Mouse (Mus musculus) kidney, postnatal 4 days (tissue): ENCODE measurements around the gene Aff3.

Experiments used
- DNase-seq, 2 experiments: peaks; one replicate each; pipeline ENCODE4 v3.0.0; 2021; ENCODE audit warnings: mixed read lengths in 2 of 2

The Aff3 gene

DNA sequence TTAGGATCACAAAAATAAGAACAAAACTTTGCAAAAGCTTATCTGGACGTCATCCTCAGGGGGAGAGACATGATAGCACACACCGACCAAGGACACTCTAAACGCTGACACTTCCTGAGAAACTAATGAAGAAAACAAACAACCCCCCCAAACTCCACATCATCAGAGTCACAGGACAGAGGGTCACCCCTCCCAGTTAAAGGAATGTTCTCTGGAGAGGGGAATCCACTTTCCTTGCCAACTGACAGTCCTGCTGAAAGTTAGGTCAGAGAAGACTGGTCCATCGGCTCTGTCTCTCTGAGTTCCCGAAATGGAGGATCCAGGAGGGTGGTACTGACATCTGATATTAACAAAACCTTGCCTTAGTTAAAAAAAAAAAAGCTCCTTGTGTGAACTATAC lies 403.7 kb downstream of the Aff3 start:
- DNase-seq: no peak

DNA sequence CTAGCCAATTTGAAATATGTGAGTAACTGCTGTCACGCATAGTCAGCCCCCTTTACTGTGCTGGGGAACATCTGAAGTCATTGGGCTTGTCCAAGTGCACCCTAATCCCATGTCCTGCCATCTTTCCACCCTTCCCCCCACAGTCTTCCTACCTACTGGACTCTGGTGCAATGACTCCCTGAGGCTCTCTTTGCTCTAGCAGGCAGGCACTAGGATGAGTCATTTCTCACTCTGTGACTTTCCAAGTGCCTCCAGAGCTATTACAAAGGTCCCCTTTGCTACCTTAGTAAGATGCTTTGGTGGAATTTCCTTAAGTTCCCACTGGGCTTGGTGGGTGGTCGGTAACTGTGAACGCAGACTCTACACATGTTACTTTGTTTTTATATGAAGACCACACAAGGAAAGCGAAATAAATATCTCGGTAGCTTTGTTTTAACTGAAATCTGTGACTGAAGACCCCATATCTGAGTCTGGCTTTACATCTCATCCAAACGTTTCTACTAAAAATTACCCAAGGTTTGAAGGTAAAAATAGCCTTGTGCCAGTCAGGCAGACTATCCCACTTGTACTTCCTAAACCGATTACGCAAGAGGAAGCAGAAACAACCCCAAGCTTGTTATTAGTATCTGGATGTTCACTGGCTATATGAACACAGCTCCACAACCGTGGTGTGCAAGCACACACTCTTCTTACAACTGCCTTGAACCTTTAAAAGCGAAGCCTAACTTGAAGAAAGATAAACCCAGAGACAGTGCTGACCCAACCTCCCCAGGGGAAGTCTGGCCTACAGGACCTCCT lies 405.0 kb downstream of the Aff3 start:
- DNase-seq: no peak

DNA sequence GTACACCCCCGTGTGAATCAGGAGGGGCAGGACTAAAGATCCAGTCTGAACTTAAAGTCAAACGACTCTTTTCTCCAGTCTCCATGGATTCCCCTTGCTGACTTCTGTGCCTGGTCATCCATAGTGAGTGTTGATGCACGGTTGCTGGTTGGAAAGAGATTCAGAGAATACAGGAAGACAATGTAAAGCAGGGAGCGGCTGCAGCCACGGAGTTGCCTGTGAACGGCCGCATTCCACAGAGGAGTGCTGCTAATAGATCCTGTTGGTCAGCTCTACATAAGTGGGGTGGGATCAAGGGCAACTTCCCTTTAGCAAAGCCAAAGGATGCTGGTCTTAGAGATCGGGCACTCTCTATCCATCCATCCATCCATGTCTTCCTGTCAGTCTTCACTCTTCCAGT lies 410.3 kb downstream of the Aff3 start:
- DNase-seq: no peak

DNA sequence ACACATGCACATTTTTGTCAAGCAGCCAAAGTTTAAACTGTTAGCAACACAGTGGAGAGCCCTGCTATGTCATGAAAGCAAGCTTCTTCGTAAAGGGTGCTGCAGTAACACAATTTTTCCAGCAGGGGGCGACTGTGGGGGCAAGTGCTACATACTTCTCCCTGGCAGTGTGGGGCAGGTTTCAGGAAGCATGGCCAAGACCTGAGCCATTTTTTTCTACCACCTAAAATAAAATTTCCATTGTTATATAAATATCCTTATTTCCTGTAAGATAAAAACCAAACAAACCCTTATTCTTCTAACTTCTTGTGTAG lies 412.0 kb downstream of the Aff3 start:
- DNase-seq: peak; percentile 56 to 65

DNA sequence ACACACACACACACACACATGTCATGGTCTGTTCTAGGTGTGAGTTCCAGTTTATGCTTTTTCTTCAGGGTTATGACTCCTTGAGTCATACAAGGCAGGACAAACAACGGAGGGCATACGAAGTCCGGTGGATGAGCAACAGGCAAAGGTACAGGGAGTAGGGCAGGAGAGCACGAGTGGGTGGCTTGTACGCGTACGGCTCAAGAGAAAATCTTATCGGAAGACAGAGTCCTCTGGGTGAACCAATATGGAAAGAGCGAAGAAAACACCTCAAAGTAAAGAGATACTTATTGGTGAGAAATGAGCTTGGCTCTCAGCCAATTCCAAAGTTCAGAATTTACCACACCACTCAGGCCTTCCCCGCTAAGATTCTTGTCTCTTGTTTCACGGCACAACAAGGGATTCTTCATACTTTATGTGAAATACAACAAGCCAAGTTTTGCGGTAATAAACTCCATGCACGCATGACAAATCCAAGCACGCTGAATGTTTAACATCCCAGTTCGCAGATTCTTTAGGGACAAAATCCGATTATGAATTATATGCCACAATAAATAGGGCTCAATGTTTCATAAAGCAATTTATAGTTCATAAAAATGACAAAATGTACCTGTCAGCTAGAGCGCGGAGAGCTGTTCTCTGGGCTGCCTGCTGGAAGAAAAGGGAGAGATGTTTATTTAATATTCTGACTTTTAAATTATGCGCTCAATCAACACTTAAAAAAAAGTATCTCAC lies 412.6 kb downstream of the Aff3 start:
- peak in 1 of 2 experiments; percentile 23 for DNase-seq

DNA sequence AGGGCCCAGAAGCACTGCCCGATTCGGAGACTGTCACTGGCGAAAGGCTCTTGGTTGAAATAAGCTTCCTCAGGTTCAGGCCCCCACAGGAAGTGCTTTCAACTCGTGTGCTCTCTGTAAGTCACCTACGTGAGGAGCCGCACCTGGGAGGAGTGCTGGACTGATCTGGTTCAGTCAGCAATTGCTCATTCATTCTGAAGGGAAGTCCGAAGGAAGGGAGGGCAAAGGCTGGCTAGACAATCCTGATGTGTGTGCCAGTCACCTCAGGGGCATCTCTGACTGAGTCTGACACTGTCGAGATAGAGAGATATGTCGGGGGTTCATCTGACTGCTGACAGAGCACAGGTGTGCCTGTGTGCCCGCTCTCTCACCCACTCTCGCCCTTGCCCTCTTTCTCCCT lies 413.3 kb downstream of the Aff3 start:
- no peak for DNase-seq

DNA sequence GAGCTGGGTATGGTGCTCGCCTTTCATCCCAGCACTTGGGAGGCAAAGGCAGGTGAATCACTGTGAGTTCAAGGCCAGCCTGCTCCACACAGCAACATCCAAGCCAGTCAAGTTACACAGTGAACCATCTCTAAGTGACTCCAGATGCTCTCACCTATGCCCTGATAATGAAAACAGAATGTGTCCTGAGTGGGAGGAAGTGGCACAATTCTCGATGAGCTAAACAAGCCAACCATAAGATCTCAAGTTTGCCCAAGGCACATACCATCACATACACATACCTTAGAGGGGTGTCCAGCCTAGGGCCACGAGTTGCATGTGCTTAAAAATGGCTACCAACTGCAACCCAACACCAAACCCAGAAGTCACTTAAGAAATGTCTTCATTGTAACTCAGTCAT lies 414.5 kb downstream of the Aff3 start:
- DNase-seq: no peak

DNA sequence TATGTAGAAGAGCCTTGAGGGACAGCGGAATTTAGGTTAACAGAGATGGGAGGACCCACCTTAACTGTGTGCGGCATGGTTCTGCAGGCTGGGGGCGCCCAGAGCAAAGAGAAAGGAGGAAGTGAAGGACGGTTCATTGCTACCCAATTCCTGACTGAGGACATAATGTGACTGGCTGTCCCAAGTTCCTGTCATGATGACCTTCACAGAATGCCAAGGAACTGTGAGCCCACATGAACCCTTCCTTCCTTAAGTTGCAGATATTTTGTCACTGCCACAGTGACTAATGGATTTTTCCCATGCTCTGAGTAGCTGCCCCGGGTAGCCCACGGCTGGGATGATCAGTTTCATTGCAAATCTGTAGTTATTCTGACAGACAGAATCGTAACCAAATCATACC lies 415.2 kb downstream of the Aff3 start:
- DNase-seq: no peak

DNA sequence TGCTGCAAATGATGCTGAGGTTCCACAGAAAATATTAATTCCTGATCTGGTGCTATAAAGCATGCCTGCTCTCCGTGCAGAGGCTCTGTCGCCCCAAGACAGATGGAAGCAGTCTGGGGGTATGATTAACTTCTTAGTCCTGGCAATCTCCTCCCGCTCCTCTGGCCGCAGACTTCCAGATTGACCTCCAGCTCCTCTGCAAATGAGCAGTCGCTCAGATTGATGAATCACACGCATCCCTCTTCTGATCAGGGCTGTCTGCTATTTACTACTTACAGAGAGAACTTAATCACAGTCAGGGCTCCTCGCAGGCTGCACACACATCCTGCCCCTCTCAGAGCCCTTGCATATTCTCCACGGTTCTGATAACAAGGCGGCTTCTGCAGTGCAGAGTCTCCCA lies 416.7 kb downstream of the Aff3 start:
- peak; percentile 56 to 65 for DNase-seq

DNA sequence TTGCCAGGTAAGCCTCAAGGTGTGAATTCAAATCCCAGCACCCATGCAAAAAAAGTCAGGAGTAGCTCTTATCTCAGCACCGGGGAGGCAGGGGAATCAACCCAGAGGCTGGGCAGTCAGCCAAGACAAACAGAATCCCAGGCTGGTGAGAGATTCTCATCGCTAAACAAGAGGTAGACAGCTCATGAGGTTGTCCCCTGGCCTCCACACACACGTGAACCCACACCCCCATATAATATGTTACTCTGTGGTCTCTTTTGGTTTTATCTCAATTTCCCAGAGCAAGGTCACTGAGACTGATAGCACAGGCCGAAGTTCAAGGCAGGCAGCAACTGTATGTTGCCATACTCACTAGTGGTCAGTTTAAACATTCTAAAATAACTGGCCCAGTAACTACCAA lies 422.2 kb downstream of the Aff3 start:
- peak; percentile 50 to 61 for DNase-seq

DNA sequence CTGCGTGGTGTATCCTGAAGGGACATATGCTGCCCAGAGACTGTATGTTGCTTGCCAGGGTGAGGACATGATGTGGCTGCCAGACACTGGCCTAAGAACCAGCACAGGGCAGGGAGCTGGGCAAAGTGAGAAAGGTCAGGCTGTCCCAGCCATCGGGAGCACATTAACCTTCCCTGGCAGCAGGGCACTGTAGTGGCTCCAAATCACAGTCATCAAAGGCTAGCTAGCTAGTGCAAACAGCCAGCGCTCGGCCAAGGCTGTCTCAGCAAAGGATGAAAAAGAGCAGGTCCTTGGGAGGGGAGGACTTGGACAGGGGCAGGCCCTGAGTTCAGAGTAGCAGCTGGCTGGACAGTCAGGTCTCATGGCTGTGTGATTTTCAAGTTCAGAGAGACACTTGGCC lies 423.0 kb downstream of the Aff3 start:
- DNase-seq: peak; percentile 25 to 42

DNA sequence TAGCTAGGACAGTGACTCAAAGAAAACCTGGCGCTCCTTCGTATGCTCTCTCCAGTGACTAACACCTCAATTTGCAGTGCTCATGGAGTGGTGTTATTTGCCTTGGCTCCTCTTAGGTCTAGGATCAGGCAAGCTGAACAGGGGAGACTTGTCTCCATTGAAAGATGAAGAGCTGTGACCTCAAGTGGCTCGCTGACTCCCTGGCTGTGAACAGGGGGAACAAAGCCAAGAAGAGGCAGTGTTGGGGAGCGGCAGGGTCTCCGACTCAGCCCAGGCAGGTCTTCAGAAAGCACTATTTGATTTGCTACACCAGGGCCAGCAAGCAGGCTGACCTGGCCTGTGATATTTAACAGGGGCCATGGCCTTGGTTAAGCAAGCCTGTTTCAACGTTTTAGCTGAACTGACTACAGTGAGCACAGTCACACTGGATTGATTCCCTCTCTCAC lies 423.5 kb downstream of the Aff3 start:
- DNase-seq: peak; percentile 45 to 49

DNA sequence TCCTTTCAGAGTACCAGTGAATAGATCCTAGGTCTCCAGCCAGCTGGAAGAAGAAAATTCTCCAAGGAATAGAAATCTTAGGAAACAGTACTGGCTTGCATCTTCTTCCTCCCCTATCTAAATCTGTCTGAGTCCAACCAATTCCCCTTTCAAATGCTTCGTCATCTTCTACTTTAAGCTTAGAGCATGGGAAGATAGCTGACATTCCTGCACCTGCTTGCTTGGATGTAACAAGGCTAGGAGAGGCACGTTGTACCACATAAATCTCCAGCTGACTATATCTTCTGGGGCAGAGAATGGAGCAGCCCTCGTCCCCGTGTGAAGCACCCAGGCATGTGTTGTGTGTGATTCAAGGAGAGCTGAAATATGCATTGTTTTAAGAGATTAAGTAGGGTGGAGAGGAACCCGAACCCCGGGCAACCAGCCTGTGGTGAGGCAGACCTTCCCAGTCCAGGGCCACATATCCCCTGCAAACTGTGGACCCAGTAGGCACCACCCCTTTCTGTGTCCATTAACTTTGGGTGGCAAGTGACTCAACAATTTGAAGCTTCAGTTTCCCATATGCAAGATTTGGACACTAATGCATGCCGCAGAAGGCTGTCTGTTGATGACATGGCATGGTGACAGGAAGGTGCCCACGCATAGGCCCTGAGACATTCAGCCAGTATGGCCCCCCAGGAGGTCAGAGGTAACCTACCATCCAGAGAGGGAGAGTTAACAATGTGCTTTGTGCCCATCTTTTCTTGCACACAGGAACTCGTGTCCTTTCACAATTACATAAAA lies 424.1 kb downstream of the Aff3 start:
- no peak for DNase-seq

DNA sequence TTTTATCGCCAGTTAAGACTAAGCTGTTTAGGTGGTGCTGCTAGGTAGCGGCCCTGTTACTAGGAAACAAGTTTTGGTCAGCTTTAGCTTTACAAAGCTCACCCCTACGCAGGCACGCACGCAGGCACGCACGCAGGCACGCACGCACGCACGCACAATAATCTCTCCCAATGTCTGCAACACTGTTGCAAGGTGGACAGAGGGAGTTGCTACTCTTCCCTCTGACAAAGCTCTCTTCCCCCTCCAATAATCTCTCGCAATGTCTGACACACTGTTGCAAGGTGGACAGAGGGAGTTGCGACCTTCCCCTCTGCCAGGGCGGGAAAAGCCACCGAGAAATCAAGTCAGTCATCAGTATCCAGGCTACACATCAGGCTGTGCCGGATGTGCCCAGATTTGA lies 425.2 kb downstream of the Aff3 start:
- no peak for DNase-seq

DNA sequence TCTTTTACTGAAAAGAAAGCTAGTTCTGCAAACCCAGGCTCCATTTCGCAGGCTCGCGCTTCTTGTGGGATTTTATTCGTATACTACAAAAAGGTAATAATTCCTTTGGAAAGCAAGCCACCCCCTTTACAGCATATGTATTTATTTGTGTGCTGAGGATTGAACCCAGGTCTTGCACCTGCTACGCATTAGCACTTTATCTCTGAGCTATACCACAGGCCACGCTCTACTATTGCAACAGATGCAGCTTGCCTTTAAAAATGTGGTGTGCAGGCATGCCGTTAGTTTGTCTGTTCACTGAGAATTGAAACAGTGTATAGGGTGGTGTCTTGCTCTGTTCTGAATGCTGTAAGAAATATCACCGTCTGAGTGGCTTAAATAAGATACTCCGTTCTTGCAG lies 426.9 kb downstream of the Aff3 start:
- DNase-seq: no peak

DNA sequence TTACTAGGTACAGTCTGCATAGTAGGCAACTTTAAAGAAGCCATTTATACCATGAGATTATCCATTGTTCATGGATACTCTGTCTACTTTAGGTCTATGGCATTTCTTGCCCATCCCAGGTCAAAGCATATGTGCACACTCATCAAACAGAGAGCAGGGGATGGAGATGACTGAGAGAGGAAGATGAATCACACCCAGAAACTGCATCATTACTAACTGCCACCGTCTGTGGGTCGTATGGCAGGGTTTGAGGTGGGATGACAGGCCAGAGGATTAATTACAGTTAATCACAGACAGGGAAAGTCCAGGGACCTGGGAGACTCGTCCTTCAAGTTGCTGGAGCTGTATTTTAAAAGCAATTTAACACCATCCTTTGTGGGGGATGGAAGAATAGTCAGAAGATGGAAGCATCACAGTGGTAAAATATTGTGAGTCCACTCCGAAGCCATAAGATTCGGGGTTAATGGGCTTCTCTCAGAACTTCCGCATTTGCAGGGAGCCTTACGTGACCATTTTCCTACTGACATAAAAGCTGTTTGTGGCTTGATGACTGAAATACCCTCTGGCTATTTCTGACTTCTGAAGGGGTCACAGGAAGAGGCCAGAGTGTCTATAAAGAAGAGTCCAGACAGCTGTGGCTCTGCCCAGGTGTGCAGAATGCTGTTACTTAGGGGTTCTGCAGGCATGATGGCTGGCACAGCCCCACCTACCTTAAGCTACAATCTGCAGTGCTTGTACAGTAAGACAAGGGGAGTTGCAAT lies 427.5 kb downstream of the Aff3 start:
- DNase-seq: no peak

DNA sequence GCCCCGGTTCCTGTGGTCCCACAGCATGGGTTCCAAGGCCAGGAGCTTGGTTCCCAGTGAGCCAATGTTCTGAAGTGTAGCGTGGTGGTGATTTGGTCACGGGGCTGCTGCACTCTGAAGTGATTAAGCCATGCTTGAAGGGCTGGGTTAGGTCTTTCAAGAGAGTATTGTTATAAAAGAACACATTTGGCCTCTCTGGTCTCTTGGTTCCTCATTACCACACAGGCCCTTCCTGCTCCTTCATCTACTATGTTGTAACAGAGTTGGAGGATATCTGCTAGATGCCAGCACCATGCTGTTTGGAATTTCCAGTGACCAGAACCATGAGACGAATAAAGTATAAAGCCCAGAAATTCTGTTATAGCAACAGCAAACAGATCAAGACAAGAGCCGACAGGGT lies 431.6 kb downstream of the Aff3 start:
- DNase-seq: no peak

DNA sequence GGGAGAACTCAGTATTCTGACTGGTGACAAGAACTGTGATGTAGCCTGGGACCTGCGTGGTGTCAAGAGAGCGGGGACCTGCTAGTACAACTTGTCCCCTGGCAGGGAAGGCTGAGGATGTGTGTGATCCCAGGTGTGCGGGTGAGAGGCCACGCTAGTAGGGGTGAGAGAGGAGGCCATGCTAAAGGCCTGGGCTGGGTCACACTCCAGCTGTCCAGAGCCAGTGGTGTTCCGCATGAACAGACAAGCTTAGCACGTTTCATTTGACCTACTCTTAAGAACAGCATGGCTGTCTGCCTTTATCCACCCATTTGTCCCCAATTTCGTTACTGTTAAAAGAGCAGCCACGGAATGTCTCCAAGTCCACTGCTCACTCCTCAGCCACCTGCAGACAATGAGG lies 434.7 kb downstream of the Aff3 start:
- no peak for DNase-seq

DNA sequence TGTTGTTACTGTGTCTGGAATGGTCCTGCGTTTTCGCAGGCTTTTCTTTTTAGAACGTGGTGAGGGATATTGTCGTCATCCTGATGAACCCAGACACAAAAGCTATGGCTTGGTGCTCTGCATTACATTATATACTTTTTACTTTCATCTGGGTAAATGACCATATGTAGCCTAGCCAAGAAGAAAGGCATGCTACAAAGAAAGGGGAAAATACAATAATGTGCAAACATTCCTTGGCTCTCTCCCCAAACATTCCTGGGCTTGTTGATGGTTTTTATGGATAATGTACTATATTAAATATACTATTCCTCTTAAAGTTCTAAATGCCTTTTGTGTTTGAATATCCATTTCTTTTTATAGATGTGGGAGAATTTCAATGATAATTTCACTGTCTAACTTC lies 435.9 kb downstream of the Aff3 start:
- DNase-seq: no peak

DNA sequence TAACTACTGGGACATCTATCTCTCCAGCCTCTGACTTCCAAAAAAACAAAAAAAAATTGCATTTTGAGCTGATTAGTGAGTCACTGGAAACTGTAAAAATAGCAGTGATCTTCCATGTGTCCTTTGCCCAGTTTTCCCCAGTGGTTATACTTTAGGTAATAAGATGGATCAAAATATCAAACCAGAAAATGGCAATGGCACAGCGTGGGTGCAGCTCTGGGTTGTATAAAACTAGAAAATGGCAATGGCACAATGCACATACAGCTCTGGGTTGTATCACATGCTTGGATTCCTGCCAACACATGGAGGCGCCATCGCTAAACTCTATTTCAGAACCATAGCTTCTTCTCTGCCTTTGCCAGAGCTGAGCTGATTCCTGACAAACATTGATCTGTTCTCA lies 439.6 kb downstream of the Aff3 start:
- DNase-seq: no peak

DNA sequence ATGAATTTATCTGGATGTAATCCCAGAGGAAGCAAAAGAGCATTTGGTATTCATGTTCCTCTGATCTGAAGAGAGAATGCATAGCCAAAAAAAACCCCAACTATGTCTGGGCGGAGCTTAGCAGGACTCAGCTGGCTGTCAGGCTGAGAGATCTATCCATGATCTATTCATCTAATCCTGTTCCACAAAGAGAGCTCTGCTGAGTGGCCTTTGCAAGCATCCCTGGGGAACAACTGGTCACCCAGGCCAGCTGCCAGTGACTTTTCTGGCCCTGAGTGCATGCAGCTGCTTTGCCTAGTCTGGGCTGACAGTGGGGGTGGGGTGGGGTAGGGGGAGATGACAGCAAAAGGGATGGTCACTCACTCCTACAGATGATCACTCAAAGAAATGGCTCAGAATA lies 442.6 kb downstream of the Aff3 start:
- peak; percentile 77 to 81 for DNase-seq

DNA sequence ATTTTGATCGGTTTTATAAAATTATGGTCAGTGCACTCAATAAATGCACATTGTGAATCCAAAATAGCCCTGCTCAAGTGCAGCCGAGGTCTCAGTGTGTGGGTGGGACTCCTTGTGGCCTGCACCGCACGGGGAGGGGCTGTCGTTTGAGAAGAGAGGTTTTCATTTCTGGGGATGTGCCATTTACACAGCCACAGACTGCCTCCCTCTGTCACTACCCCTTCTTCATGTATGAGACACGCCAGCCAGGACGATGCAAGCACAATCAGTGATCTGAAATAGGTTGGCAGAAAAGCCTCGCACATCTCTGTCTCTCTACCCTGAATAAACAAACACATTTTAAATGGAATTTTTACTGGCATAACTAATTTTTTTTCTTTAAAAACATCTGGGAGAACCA lies 443.3 kb downstream of the Aff3 start:
- peak in 1 of 2 experiments; percentile 33 for DNase-seq
